Mouse (Mus musculus) MEL (cell line): ENCODE measurements around the gene Tatdn3. TPM values are rescaled to one million over a fixed set of nuclear protein-coding genes. Genes with fewer than 3 reads are reported as not detected.
A peak's percentile ranks its signal among the peaks of the same experiment; 100 is the strongest.

Source experiments
- DNase-seq: peaks from one replicate; pipeline ENCODE4 v3.0.0; 2011; ENCODE audit warnings: low read depth, low spot score
- H3K27ac ChIP-seq: 2 replicates; pipeline ENCODE4 v1.5.1; 2012; ENCODE audit warnings: low read depth, mild to moderate bottlenecking, control low read depth, low read length, moderate library complexity; ENCODE audit not compliant: control insufficient read depth
- H3K27me3 ChIP-seq, 2 experiments: fragments of 150-350 bp in 1 of 2; sonication (generic) in 1 of 2; 2 replicates each; pipeline ENCODE4 v1.6.1; 2012; ENCODE audit warnings: low read length in 2 of 2, mild to moderate bottlenecking in 2 of 2, improper control_type of control experiment in 1 of 2, moderate library complexity in 1 of 2; ENCODE audit not compliant: insufficient read depth in 2 of 2, control insufficient read depth in 1 of 2
- H3K36me3 ChIP-seq, 2 experiments: 2 replicates each; pipeline ENCODE4 v1.6.1; 2012 to 2014; ENCODE audit warnings: low read length in 2 of 2, improper control_type of control experiment in 1 of 2, inconsistent platforms in 1 of 2, mild to moderate bottlenecking in 1 of 2; ENCODE audit not compliant: insufficient read depth in 2 of 2, control insufficient read depth in 1 of 2
- H3K4me1 ChIP-seq, 2 experiments: fragments of 150-350 bp in 1 of 2; sonication (generic) in 1 of 2; 2 replicates each; pipeline ENCODE4 v1.6.1; 2012; ENCODE audit warnings: low read length in 2 of 2, improper control_type of control experiment in 1 of 2, mild to moderate bottlenecking in 1 of 2; ENCODE audit not compliant: insufficient read depth in 2 of 2, control insufficient read depth in 1 of 2
- H3K4me3 ChIP-seq, 2 experiments: fragments of 150-350 bp in 1 of 2; sonication (generic) in 1 of 2; 2 replicates each; pipeline ENCODE4 v1.5.1; 2012; ENCODE audit warnings: low read depth in 2 of 2, low read length in 2 of 2, mild to moderate bottlenecking in 2 of 2, moderate library complexity in 2 of 2, control low read depth in 1 of 2, improper control_type of control experiment in 1 of 2; ENCODE audit not compliant: control insufficient read depth in 1 of 2, insufficient read depth in 1 of 2
- H3K79me2 ChIP-seq: 2 replicates; pipeline ENCODE4 v1.6.1; 2012; ENCODE audit warnings: mild to moderate bottlenecking, low read length, moderate library complexity; ENCODE audit not compliant: control insufficient read depth, poor library complexity, insufficient read depth
- H3K9ac ChIP-seq: 2 replicates; pipeline ENCODE4 v1.6.1; 2012; ENCODE audit warnings: low read depth, mild to moderate bottlenecking, control low read depth, low read length, moderate library complexity; ENCODE audit not compliant: control insufficient read depth, poor library complexity, severe bottlenecking
- H3K9me3 ChIP-seq: fragments of 150-350 bp; sonication (generic); replicated peaks from 2 replicates; pipeline ENCODE4 v1.6.1; 2012; ENCODE audit warnings: mild to moderate bottlenecking, low read length, improper control_type of control experiment, moderate library complexity; ENCODE audit not compliant: insufficient read depth
- BHLHE40 ChIP-seq: IDR thresholded peaks from 2 replicates; pipeline ENCODE4 v1.6.1; 2012; ENCODE audit warnings: low read depth, mild to moderate bottlenecking, inconsistent platforms, low read length, improper control_type of control experiment, borderline replicate concordance
- CHD1 ChIP-seq: IDR thresholded peaks from 2 replicates; pipeline ENCODE4 v1.6.1; 2012; ENCODE audit warnings: low read depth, mild to moderate bottlenecking, inconsistent platforms, low read length, improper control_type of control experiment
- E2F4 ChIP-seq: IDR thresholded peaks from 2 replicates; pipeline ENCODE4 v1.6.1; 2011; ENCODE audit warnings: low read depth, low read length, improper control_type of control experiment, borderline replicate concordance
- ELF1 ChIP-seq: IDR thresholded peaks from 2 replicates; pipeline ENCODE4 v1.6.1; 2014; ENCODE audit warnings: low read depth, mild to moderate bottlenecking, inconsistent platforms, low read length, improper control_type of control experiment, moderate library complexity
- EP300 ChIP-seq, 2 experiments: IDR thresholded peaks; 2 replicates each; pipeline ENCODE4 v1.6.1; 2011; ENCODE audit warnings: improper control_type of control experiment in 2 of 2, low read length in 2 of 2, low read depth in 1 of 2, mild to moderate bottlenecking in 1 of 2
- GABPA ChIP-seq: IDR thresholded peaks from 2 replicates; pipeline ENCODE4 v1.6.1; 2012; ENCODE audit warnings: low read depth, mild to moderate bottlenecking, inconsistent platforms, low read length, improper control_type of control experiment, moderate library complexity
- GATA1 ChIP-seq: IDR thresholded peaks from 2 replicates; pipeline ENCODE4 v1.6.1; 2011; ENCODE audit warnings: low read depth, low read length, improper control_type of control experiment
- HCFC1 ChIP-seq: IDR thresholded peaks from 2 replicates; pipeline ENCODE4 v1.6.1; 2012; ENCODE audit warnings: low read depth, mild to moderate bottlenecking, inconsistent platforms, low read length, improper control_type of control experiment, moderate library complexity
- JUND ChIP-seq: IDR thresholded peaks from 2 replicates; pipeline ENCODE4 v1.6.1; 2011; ENCODE audit warnings: low read depth, mild to moderate bottlenecking, improper control_type of control experiment, low read length
- MAFK ChIP-seq: IDR thresholded peaks from 2 replicates; pipeline ENCODE4 v1.6.1; 2011; ENCODE audit warnings: low read depth, mild to moderate bottlenecking, low read length, improper control_type of control experiment, borderline replicate concordance
- MAX ChIP-seq: IDR thresholded peaks from 2 replicates; pipeline ENCODE4 v1.6.1; 2011; ENCODE audit warnings: low read length, improper control_type of control experiment
- MAZ ChIP-seq: IDR thresholded peaks from 2 replicates; pipeline ENCODE4 v1.6.1; 2012; ENCODE audit warnings: low read depth, mild to moderate bottlenecking, inconsistent platforms, low read length, improper control_type of control experiment
- MXI1 ChIP-seq: IDR thresholded peaks from 2 replicates; pipeline ENCODE4 v1.6.1; 2011; ENCODE audit warnings: mild to moderate bottlenecking, low read depth, low read length, improper control_type of control experiment
- MYB ChIP-seq: IDR thresholded peaks from 2 replicates; pipeline ENCODE4 v1.6.1; 2011; ENCODE audit warnings: mild to moderate bottlenecking, low read depth, low read length, improper control_type of control experiment
- MYC ChIP-seq: IDR thresholded peaks from 2 replicates; pipeline ENCODE4 v1.6.1; 2011; ENCODE audit warnings: low read depth, mild to moderate bottlenecking, low read length, improper control_type of control experiment, moderate library complexity
- NELFE ChIP-seq: IDR thresholded peaks from 2 replicates; pipeline ENCODE4 v1.6.1; 2011; ENCODE audit warnings: low read depth, low read length, improper control_type of control experiment
- POLR2A ChIP-seq, 2 experiments: IDR thresholded peaks; 2 replicates each; pipeline ENCODE4 v1.6.1; 2011 to 2012; ENCODE audit warnings: low read length in 2 of 2, mild to moderate bottlenecking in 2 of 2, control low read depth in 1 of 2, improper control_type of control experiment in 1 of 2, low read depth in 1 of 2, moderate library complexity in 1 of 2; ENCODE audit not compliant: control insufficient read depth in 1 of 2, insufficient read depth in 1 of 2, poor library complexity in 1 of 2
- POLR2AphosphoS2 ChIP-seq: IDR thresholded peaks from 2 replicates; pipeline ENCODE4 v1.6.1; 2011; ENCODE audit warnings: low read length, improper control_type of control experiment
- POLR2AphosphoS5 ChIP-seq: IDR thresholded peaks from 2 replicates; pipeline ENCODE4 v1.6.1; 2012; ENCODE audit warnings: low read depth, borderline replicate concordance, mild to moderate bottlenecking, inconsistent platforms, low read length, moderate library complexity, mixed read lengths
- RAD21 ChIP-seq: IDR thresholded peaks from 2 replicates; pipeline ENCODE4 v1.6.1; 2011; ENCODE audit warnings: mild to moderate bottlenecking, low read depth, low read length, improper control_type of control experiment
- RCOR1 ChIP-seq: IDR thresholded peaks from 2 replicates; pipeline ENCODE4 v1.6.1; 2012; ENCODE audit warnings: low read depth, mild to moderate bottlenecking, inconsistent platforms, low read length, improper control_type of control experiment
- SIN3A ChIP-seq: IDR thresholded peaks from 2 replicates; pipeline ENCODE4 v1.6.1; 2012; ENCODE audit warnings: low read length, improper control_type of control experiment, inconsistent platforms
- SMC3 ChIP-seq: IDR thresholded peaks from 2 replicates; pipeline ENCODE4 v1.6.1; 2011; ENCODE audit warnings: low read depth, low read length, improper control_type of control experiment
- TBP ChIP-seq: IDR thresholded peaks from 2 replicates; pipeline ENCODE4 v1.8.0; 2011; ENCODE audit warnings: low read depth, low read length, improper control_type of control experiment
- TCF12 ChIP-seq: IDR thresholded peaks from 2 replicates; pipeline ENCODE4 v1.6.1; 2014; ENCODE audit warnings: low read depth, mild to moderate bottlenecking, inconsistent platforms, low read length, improper control_type of control experiment, moderate library complexity
- UBTF ChIP-seq: IDR thresholded peaks from 2 replicates; pipeline ENCODE4 v1.6.1; 2012; ENCODE audit warnings: low read depth, mild to moderate bottlenecking, inconsistent platforms, low read length, improper control_type of control experiment, moderate library complexity, borderline replicate concordance; ENCODE audit not compliant: insufficient read depth
- USF1 ChIP-seq: IDR thresholded peaks from 2 replicates; pipeline ENCODE4 v1.6.1; 2014; ENCODE audit warnings: low read depth, mild to moderate bottlenecking, inconsistent platforms, low read length, improper control_type of control experiment, moderate library complexity
- USF2 ChIP-seq, 2 experiments: IDR thresholded peaks; 2 replicates each; pipeline ENCODE4 v1.6.1; 2011 to 2012; ENCODE audit warnings: improper control_type of control experiment in 2 of 2, low read length in 2 of 2, borderline replicate concordance in 1 of 2, inconsistent platforms in 1 of 2, low read depth in 1 of 2, mild to moderate bottlenecking in 1 of 2; ENCODE audit not compliant: insufficient read depth in 1 of 2
- ZKSCAN1 ChIP-seq: IDR thresholded peaks from 2 replicates; pipeline ENCODE4 v1.6.1; 2012; ENCODE audit warnings: low read depth, mild to moderate bottlenecking, inconsistent platforms, low read length, improper control_type of control experiment, moderate library complexity
- ZMIZ1 ChIP-seq: IDR thresholded peaks from 2 replicates; pipeline ENCODE4 v1.6.1; 2012; ENCODE audit warnings: low read depth, mild to moderate bottlenecking, inconsistent platforms, low read length, improper control_type of control experiment, moderate library complexity
- ZNF384 ChIP-seq: IDR thresholded peaks from 2 replicates; pipeline ENCODE4 v1.6.1; 2012; ENCODE audit warnings: low read depth, mild to moderate bottlenecking, inconsistent platforms, low read length, improper control_type of control experiment
- polyA plus RNA-seq, 2 experiments: library from polyadenylated mRNA; stranded (reverse) in 1 of 2; unstranded in 1 of 2; fragments of >175 nt in 1 of 2; fragments of >200 nt in 1 of 2; gene quantifications; 2 replicates each; pipeline versions ENCODE4 v1.2.1 to v1.2.4; 2012; ENCODE audit warnings: low replicate concordance in 2 of 2, low read depth in 1 of 2; ENCODE audit not compliant: insufficient read length in 2 of 2, insufficient read depth in 1 of 2, missing spikeins in 1 of 2
- total RNA-seq: library from RNA; depleted of rRNA; stranded (reverse); fragments of 300-350 nt; gene quantifications from 2 replicates; pipeline ENCODE4 v1.2.3, GENCODE M21; 2012

Gene Tatdn3
- total and polyA plus RNA-seq, 3 experiments: 14.5 to 19.0 TPM; not detected in 1

DNA sequence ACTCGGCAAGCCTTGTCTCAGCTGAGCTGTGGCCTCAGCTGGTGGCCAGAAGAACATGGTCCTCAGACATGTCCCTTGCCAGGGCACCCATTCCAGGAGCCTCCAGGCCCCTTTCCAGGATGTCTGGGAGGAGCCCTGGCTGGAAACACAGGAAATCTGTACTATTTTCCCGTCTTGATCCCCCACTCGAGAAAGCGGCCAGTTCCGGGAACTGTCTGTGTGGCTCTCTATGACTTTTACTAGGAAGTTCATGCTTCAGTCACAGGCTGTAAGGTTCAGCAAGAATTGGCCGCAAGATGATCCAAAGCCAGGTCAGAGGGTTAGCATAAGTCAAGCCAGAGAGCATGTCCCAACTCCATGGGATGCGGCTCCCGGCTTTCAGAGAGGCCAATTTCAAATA, 29.3 kb upstream of the Tatdn3 start:
- no peaks in the 10 kb centered on the region for H3K27me3 ChIP-seq
- H3K4me3 ChIP-seq: no peak overlapping the region
- DNase-seq: no peak
- no peak overlapping the region for H3K27ac ChIP-seq
- H3K36me3 ChIP-seq: peaks cover 0 to 43% of the 10 kb centered on the region in 2 experiments; a peak in 2 of 4 replicates
- no peaks in the 10 kb centered on the region for H3K79me2 ChIP-seq
- H3K4me1 ChIP-seq: peaks cover 37 to 60% of the 10 kb centered on the region in 2 experiments
- no peak overlapping the region for H3K9ac ChIP-seq
- no peaks in the 10 kb centered on the region for H3K9me3 ChIP-seq
- TF ChIP-seq MYC: no peak
- no peak for TF ChIP-seq USF2 (IDR thresholded peaks at IDR 0.05; ENCODE audit: borderline replicate concordance in 1 of 2, insufficient read depth in 1 of 2, low read depth in 1 of 2, low read length in 2 of 2)
- TF ChIP-seq JUND: no peak
- no peak for TF ChIP-seq GABPA
- no peak for TF ChIP-seq E2F4
- no peak for TF ChIP-seq RCOR1
- no peak for TF ChIP-seq MXI1
- TF ChIP-seq MAX: no peak
- no peak for TF ChIP-seq MAFK
- no peak for TF ChIP-seq POLR2AphosphoS2
- no peak for TF ChIP-seq SMC3
- TF ChIP-seq POLR2AphosphoS5: no peak
- TF ChIP-seq TCF12: no peak
- TF ChIP-seq RAD21: no peak
- no peak for TF ChIP-seq ZMIZ1
- TF ChIP-seq HCFC1: no peak

GRCm38 (mm10) chr1:191089355-191089754, 26.6 kb upstream of the Tatdn3 start:
- Histone ChIP-seq H3K36me3 (peaks cover 2 to 64% of the 10 kb centered on the region in 2 experiments; a peak in 3 of 4 replicates), H3K27ac (peak overlapping the region; percentile 55), H3K9me3 (no peaks in the 10 kb centered on the region), H3K4me3 (no peak overlapping the region), H3K4me1 (peaks cover 41 to 69% of the 10 kb centered on the region in 2 experiments), H3K79me2 (no peaks in the 10 kb centered on the region), H3K27me3 (no peaks in the 10 kb centered on the region), H3K9ac (0 out of 2 replicates have a peak overlapping the region, but pooled peaks have one; percentile 15)
- no peak for DNase-seq
- TF ChIP-seq RAD21 (no peak), RCOR1 (peak; percentile 53; the same call in 1 of the 2 replicates), USF2 (IDR thresholded peaks at IDR 0.05; ENCODE audit: borderline replicate concordance in 1 of 2, insufficient read depth in 1 of 2, low read depth in 1 of 2, low read length in 2 of 2) (no peak), GATA1 (peak; percentile 77), USF1 (peak; percentile 52; the same call in 1 of the 2 replicates), MYB (peak; percentile 66; the same call in 1 of the 2 replicates), EP300 (IDR thresholded peaks at IDR 0.05; ENCODE audit: low read depth in 1 of 2, low read length in 2 of 2) (peak; percentile 64 to 88), SIN3A (peak; percentile 69), MAX (0 out of 2 replicates have a peak, but pooled peaks have one; percentile 50), MAZ (peak; percentile 48; the same call in 1 of the 2 replicates), POLR2A (IDR thresholded peaks at IDR 0.05; ENCODE audit: control insufficient read depth in 1 of 2, insufficient read depth in 1 of 2, low read depth in 1 of 2, low read length in 2 of 2, poor library complexity in 1 of 2) (no peak), NELFE (no peak), ZKSCAN1 (no peak), TCF12 (peak; percentile 55), UBTF (no peak), BHLHE40 (peak; percentile 96), SMC3 (no peak), ZNF384 (0 out of 2 replicates have a peak, but pooled peaks have one; percentile 17), ELF1 (no peak), CHD1 (no peak), TBP (no peak)
